Mouse (Mus musculus) C2C12 (cell line): Measurements from ENCODE around the gene Tmem216.

Experiments used
- CTCF ChIP-seq: IDR thresholded peaks from one replicate; pipeline ENCODE4 v1.5.1; 2011; ENCODE audit not compliant: control insufficient read depth, insufficient read depth, insufficient read length
- MYOD1 ChIP-seq: IDR thresholded peaks from one replicate; pipeline ENCODE4 v1.6.1; 2011; ENCODE audit warnings: low read depth; ENCODE audit not compliant: control insufficient read depth, insufficient read length
- USF1 ChIP-seq: IDR thresholded peaks from one replicate; pipeline ENCODE4 v1.6.1; 2011; ENCODE audit warnings: low read depth, mild to moderate bottlenecking, control low read depth, moderate library complexity

DNA sequence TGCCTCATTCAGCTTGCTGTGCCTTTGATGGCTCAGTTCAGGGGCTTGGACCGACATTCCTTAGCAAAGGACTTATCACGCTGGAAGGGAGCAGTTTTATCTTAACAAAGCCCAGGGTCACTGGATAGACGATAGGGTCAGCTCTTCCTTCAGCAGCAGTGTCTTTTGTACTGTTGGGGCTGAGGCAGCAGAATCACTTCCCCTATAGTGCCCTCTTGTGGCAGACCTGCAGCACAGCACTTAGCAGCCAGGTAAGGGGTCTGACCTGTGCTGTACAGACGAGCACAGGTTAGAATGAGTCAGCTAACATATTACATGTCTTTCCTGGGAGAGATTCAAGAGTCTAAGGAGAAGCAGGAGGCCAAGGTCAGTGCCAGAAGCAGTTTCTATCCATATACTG lies 53.5 kb downstream of the Tmem216 start:
- TF ChIP-seq MYOD1 (no peak), USF1 (no peak), CTCF (peak; percentile 86)
